Mouse (Mus musculus) cortical plate, adult 2 months (tissue): ENCODE measurements around the gene Sez6.

ENCODE experiments used
- CTCF ChIP-seq: fragments of 200-500 bp; IDR thresholded peaks from 2 replicates; pipeline ENCODE4 v1.5.1; 2011; ENCODE audit warnings: mild to moderate bottlenecking, control low read depth, low read length; ENCODE audit not compliant: insufficient read depth; ENCODE audit errors: extremely low read depth
- POLR2A ChIP-seq: fragments of 200-500 bp; IDR thresholded peaks from 2 replicates; pipeline ENCODE4 v1.6.1; 2011; ENCODE audit warnings: mild to moderate bottlenecking, low read length, control low read depth; ENCODE audit not compliant: insufficient read depth; ENCODE audit errors: extremely low read depth

- TF ChIP-seq CTCF, result peak; percentile 85
- no peak for TF ChIP-seq POLR2A
These were observed 89.1 kb downstream of the Sez6 start for GRCm38 (mm10) chr11:78019676-78020075.
